Mouse (Mus musculus): ENCODE measurements around the gene Cma1.

GRCm38 (mm10) chr14:55897671-55898070 lies 46.8 kb downstream of the Cma1 start:
- TF ChIP-seq CTCF (IDR thresholded peaks at IDR 0.05; ENCODE audit: control insufficient read depth, insufficient read depth, low read length) = no peak
- TF ChIP-seq POLR2A (IDR thresholded peaks at IDR 0.05; ENCODE audit: borderline replicate concordance, control insufficient read depth, low read depth, low read length) = no peak
